Mouse (Mus musculus) limb, embryonic 14.5 days (tissue): Measurements from ENCODE around the gene Dmxl2. TPM values are rescaled to one million over a fixed set of nuclear protein-coding genes. Genes with fewer than 3 reads are reported as not detected.
A peak's percentile ranks its signal among the peaks of the same experiment; 100 is the strongest.

ENCODE experiments used
- ATAC-seq: fragments of 200-750 bp; cut with Nextera tagmentation; 2 replicates; pipeline ENCODE4 v1.8.0; 2017; ENCODE audit warnings: low read depth, moderate number of reproducible peaks, moderate TSS enrichment; ENCODE audit not compliant: low FRiP score
- DNase-seq: peaks from one replicate; pipeline ENCODE4 v3.0.0-alpha.2; 2015; ENCODE audit warnings: low spot score
- H3K27ac ChIP-seq: fragments of 300-500 bp; sonication (generic); replicated peaks from 2 replicates; pipeline ENCODE4 v1.5.1; 2014; ENCODE audit warnings: low read depth, mild to moderate bottlenecking, low read length, moderate library complexity, mixed read lengths
- H3K27me3 ChIP-seq: fragments of 300-500 bp; sonication (generic); 2 replicates; pipeline ENCODE4 v1.6.1; 2014; ENCODE audit warnings: low read length, mixed read lengths; ENCODE audit not compliant: control insufficient read depth, insufficient read depth
- H3K36me3 ChIP-seq: fragments of 300-500 bp; sonication (generic); 2 replicates; pipeline ENCODE4 v1.6.1; 2014; ENCODE audit warnings: mild to moderate bottlenecking, low read length, moderate library complexity, mixed read lengths; ENCODE audit not compliant: control insufficient read depth, insufficient read depth
- H3K4me1 ChIP-seq: fragments of 300-500 bp; sonication (generic); 2 replicates; pipeline ENCODE4 v1.6.1; 2014; ENCODE audit warnings: antibody characterized with exemption, low read length, mixed read lengths; ENCODE audit not compliant: control insufficient read depth, insufficient read depth
- H3K4me2 ChIP-seq: fragments of 300-500 bp; sonication (generic); replicated peaks from 2 replicates; pipeline ENCODE4 v1.6.1; 2014; ENCODE audit warnings: low read depth, mild to moderate bottlenecking, low read length, moderate library complexity; ENCODE audit not compliant: severe bottlenecking
- H3K4me3 ChIP-seq: fragments of 300-500 bp; sonication (generic); replicated peaks from 2 replicates; pipeline ENCODE4 v1.5.1; 2014; ENCODE audit warnings: low read length
- H3K9ac ChIP-seq: fragments of 300-500 bp; sonication (generic); 2 replicates; pipeline ENCODE4 v1.6.1; 2014; ENCODE audit warnings: mild to moderate bottlenecking, low read depth, low read length, moderate library complexity; ENCODE audit not compliant: severe bottlenecking
- H3K9me3 ChIP-seq: fragments of 300-500 bp; sonication (generic); 2 replicates; pipeline ENCODE4 v1.6.1; 2016; ENCODE audit warnings: low read length; ENCODE audit not compliant: control insufficient read depth
- POLR2A ChIP-seq: fragments of 200-500 bp; IDR thresholded peaks from 2 replicates; pipeline ENCODE4 v1.8.0; 2012; ENCODE audit warnings: inconsistent platforms, mild to moderate bottlenecking, moderate library complexity, borderline replicate concordance; ENCODE audit not compliant: insufficient read depth, insufficient read length; ENCODE audit errors: extremely low read depth
- WGBS: fragments of 180-500 bp; shearing (Covaris S2); extraction: QIAGEN DNeasy Blood & Tissue Kit; methylation state at CpG from one replicate; pipeline ENCODE4 v1.1.7; 2014; 5-methylcytosine and 5-hydroxymethylcytosine counted together
- polyA plus RNA-seq, 2 experiments: library from polyadenylated mRNA; depleted of rRNA in 1 of 2; stranded (reverse) in 1 of 2; unstranded in 1 of 2; fragments of >200 nt; fragmentation: Nextera tagmentation in 1 of 2; extraction: Ambion mirVana in 1 of 2; gene quantifications; 2 replicates each; pipeline versions ENCODE4 v1.2.1 to v1.2.3; 2012 to 2014

Gene Dmxl2
- polyA plus RNA-seq, 2 experiments = 6.4 to 7.9 TPM

DNA sequence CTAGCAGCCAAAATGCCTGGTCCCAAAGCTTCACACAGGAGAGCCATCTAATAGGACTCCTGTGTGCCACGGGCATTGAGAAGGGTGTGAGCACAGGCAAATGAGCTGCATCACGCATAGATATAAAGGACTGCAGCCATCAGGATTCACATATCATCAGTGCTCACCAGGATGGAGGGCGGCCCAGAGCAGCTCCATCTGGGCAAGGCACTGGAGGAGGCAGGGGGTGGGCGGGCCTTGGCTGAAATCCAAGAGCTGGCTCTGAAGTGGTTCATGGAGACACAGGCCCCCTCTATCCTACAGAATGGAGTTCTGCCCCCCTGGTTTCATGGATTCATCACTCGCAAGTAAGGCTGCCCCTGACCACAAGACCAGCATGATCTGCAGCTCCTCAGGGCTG lies 32.5 kb upstream of the Dmxl2 start:
- peak overlapping the region; percentile 16; the same call in 1 of the 2 replicates for H3K9ac ChIP-seq
- H3K27me3 ChIP-seq = no peaks in the 10 kb centered on the region
- H3K9me3 ChIP-seq = no peaks in the 10 kb centered on the region
- 0 out of 2 replicates have a peak, but pooled peaks cover 4% of the 10 kb centered on the region for H3K4me1 ChIP-seq
- no peaks in the 10 kb centered on the region for H3K36me3 ChIP-seq
- DNase-seq = peak; percentile 13
- H3K4me2 ChIP-seq = no peak overlapping the region
- 57% methylated on average over 5 of the region's 5 CpGs for WGBS
- ATAC-seq = no peak
- H3K4me3 ChIP-seq = no peak overlapping the region
- no peak overlapping the region for H3K27ac ChIP-seq
- TF ChIP-seq POLR2A = no peak

DNA sequence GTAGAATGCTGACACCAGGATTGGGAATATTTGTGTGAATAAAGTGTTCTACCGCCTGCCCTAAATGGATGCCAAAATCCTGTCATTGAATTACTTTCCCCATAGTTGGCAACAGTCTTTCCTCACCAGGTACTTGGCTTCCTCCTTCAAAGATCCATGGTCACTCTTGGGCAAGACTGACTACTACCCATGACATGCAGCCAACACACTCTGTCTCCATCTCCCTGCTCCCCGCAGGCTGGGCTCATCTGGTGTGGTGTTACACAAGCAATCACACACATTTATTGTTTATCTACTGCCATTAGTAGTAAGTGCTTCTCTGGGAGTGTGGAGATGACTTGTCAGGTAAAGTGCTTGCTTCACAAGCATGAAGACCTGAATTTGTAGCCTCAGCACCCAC lies 31.5 kb upstream of the Dmxl2 start:
- DNase-seq = no peak
- WGBS = 92% methylated on average over 2 of the region's 2 CpGs
- Histone ChIP-seq H3K27me3 (no peaks in the 10 kb centered on the region), H3K9ac (no peak overlapping the region), H3K4me1 (0 out of 2 replicates have a peak, but pooled peaks cover 4% of the 10 kb centered on the region), H3K4me2 (no peak overlapping the region), H3K36me3 (no peaks in the 10 kb centered on the region), H3K9me3 (no peaks in the 10 kb centered on the region), H3K27ac (no peak overlapping the region), H3K4me3 (no peak overlapping the region)
- no peak for ATAC-seq
- no peak for TF ChIP-seq POLR2A

DNA sequence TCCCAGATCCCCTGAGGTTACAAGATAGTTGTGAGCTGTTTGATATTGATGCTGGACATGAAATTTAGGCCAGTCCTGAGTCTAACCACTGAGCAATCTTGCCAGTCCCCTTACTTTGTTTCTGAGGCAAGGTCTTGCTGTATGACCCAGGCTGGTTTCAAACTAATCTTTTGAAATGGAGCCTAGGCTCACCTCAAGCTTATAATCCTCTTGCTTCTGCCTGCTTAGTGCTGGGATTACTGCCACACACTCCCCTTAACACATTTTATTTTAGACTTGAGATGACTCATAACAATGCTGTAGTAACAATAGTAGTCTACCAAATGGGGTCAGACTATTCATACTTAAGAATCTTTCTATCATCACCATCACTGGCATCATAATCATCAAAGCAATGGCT lies 30.0 kb upstream of the Dmxl2 start:
- H3K27ac ChIP-seq = no peak overlapping the region
- H3K9ac ChIP-seq = no peak overlapping the region
- ATAC-seq (no peak), DNase-seq (no peak)
- H3K9me3 ChIP-seq = no peaks in the 10 kb centered on the region
- no peak overlapping the region for H3K4me2 ChIP-seq
- 0 out of 2 replicates have a peak, but pooled peaks cover 4% of the 10 kb centered on the region for H3K4me1 ChIP-seq
- no peaks in the 10 kb centered on the region for H3K27me3 ChIP-seq
- H3K36me3 ChIP-seq = no peaks in the 10 kb centered on the region
- TF ChIP-seq POLR2A = no peak
- H3K4me3 ChIP-seq = no peak overlapping the region

GRCm38 (mm10) chr9:54530836-54531235 lies 29.4 kb upstream of the Dmxl2 start:
- Histone ChIP-seq H3K27me3 (no peaks in the 10 kb centered on the region), H3K4me2 (no peak overlapping the region), H3K4me1 (0 out of 2 replicates have a peak, but pooled peaks cover 4% of the 10 kb centered on the region), H3K9ac (no peak overlapping the region), H3K9me3 (no peaks in the 10 kb centered on the region), H3K27ac (no peak overlapping the region), H3K4me3 (no peak overlapping the region), H3K36me3 (no peaks in the 10 kb centered on the region)
- DNase-seq = no peak
- no peak for ATAC-seq
- TF ChIP-seq POLR2A = no peak
- 79% methylated on average over 6 of the region's 6 CpGs for WGBS

GRCm38 (mm10) chr9:54529950-54530349 lies 28.5 kb upstream of the Dmxl2 start:
- Histone ChIP-seq H3K4me1 (0 out of 2 replicates have a peak, but pooled peaks cover 4% of the 10 kb centered on the region), H3K9ac (no peak overlapping the region), H3K27ac (no peak overlapping the region), H3K4me3 (no peak overlapping the region), H3K9me3 (no peaks in the 10 kb centered on the region), H3K27me3 (no peaks in the 10 kb centered on the region), H3K36me3 (no peaks in the 10 kb centered on the region), H3K4me2 (no peak overlapping the region)
- DNase-seq (no peak), ATAC-seq (no peak)
- TF ChIP-seq POLR2A = no peak
- WGBS = 72% methylated on average over 2 of the region's 2 CpGs

- WGBS = 73% methylated on average over 7 of the region's 7 CpGs
- TF ChIP-seq POLR2A = no peak
These were observed 26.3 kb upstream of the Dmxl2 start for GRCm38 (mm10) chr9:54527694-54528093.

More at GRCm38 (mm10) chr9:54527694-54528093, 26.3 kb upstream of the Dmxl2 start:
- Histone ChIP-seq H3K4me3 (no peak overlapping the region), H3K27ac (no peak overlapping the region), H3K36me3 (no peaks in the 10 kb centered on the region), H3K4me2 (no peak overlapping the region), H3K9me3 (no peaks in the 10 kb centered on the region), H3K9ac (no peak overlapping the region), H3K4me1 (no peaks in the 10 kb centered on the region), H3K27me3 (no peaks in the 10 kb centered on the region)
- no peak for DNase-seq
- ATAC-seq = no peak
